Mouse (Mus musculus) gonadal fat pad, adult 2 months (tissue): ENCODE measurements around the gene Dcun1d1. TPM values are rescaled to one million over a fixed set of nuclear protein-coding genes. Genes with fewer than 3 reads are reported as not detected.

Experiments used
- DNase-seq: peaks from one replicate; pipeline ENCODE4 v3.0.0-alpha.2; 2012; ENCODE audit warnings: low read depth
- polyA plus RNA-seq: library from polyadenylated mRNA; depleted of rRNA; stranded (reverse); fragments of >200 nt; gene quantifications from 2 replicates; pipeline ENCODE4 v1.2.3, GENCODE M21; 2012; rRNA removed

Gene Dcun1d1
- 5.8 and 7.4 TPM in 2 replicates for polyA plus RNA-seq

DNA sequence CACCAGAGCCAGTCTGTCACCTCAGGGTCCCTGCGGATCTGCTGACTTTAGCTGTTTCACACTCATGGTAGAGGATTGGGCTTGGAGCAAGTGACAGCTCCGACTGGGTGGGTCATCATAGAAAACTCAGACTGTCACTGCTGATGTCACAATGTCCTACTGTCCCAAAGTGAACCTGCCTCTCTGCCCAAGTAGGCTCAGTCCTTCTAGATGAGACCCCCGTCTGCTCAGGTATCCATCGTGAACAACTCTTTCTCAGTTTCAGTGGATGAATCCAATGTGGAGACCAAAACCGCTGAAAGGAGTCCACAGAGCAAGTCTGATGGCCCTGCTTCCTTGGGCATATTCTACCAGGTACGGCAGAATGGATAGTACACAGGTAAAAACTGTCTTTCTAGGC is at the start of gene Dcun1d1:
Dcun1d1 (minus strand) TSS at position 101 of the 400 bp plus-strand sequence.
- DNase-seq, result no peak

DNA sequence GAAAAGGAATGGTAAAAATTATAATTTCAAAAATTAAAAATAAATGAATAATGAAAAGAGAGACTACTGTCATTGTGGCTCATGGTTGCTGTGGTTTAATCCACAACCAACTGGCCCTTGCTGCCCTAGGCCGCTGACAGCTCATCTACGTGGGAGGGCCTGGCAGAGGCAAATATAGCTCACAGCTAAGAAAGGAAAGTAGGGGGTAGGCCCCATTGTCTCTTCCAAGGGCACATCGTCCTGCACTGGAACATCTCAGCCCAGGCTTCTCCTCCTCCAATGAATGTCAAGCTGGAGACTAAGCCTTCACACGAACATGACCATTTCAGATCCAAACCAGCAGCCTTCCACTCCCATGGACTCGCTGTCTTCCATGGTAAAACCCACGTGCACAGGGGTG is 49.0 kb upstream of the Dcun1d1 start:
- no peak for DNase-seq

GRCm38 (mm10) chr3:35973551-35973950 is 36.3 kb upstream of the Dcun1d1 start:
- no peak for DNase-seq

DNA sequence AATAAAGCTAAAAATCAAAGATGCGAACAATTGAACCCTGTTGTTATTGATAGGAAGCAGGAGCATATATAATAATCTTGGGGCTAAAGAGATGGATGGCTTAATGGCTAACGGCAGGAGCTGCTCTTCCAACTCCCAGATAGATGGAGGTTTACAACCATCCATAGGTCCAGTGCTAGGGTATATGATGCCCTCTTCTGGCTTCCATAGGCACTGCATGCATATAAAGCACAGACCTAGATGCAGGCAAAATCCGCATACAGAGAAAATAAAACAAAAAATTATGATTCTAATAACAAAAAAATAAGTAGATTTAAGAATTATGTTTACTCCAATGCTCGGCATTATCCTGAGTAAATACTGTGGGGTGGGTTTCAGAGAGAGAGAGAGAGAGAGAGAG is 35.7 kb upstream of the Dcun1d1 start:
- DNase-seq, result no peak

DNA sequence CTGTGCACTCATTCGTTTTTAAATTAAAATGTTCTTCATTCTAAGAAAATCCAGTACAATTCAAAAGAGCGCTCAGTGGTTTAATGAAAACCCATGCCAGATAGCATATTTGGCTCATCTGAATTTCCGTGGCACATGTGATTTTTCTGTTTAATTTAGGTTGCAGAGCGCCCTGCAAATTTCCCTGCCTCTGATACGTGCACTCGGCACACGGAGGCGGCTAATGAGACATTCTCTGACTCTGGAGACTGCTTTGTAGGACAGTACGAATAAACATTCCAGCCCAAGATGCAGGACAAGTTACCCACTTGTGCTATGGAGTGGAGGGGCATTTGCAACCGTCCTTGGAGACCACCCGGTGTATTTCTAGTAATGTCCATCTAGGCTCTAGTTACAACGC is 33.9 kb upstream of the Dcun1d1 start:
- no peak for DNase-seq

DNA sequence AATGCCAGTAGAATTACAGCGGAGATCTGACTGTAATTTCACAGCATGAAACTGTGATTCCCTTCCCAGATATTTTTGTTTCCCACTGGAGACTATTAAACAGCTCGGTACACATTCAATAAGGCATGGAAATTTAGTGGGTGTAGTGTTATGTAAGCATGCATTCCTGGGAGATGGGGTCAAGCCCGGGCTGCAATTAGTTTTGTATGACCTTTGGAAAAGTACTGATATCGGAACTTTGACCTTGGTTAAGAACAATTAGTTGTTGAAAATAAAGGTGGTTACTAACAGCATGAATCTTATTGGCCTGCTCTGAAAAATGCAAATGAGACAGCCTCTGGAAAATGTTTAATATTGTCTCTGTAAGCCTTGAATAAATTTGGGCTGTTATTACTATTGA is 33.2 kb upstream of the Dcun1d1 start:
- no peak for DNase-seq

- DNase-seq, result no peak
Observed at GRCm38 (mm10) chr3:35967366-35967921, 30.2 kb upstream of the Dcun1d1 start.

- no peak for DNase-seq
Observed at GRCm38 (mm10) chr3:35966493-35966892, 29.2 kb upstream of the Dcun1d1 start.

- no peak for DNase-seq
Observed at GRCm38 (mm10) chr3:35964928-35965327, 27.7 kb upstream of the Dcun1d1 start.

DNA sequence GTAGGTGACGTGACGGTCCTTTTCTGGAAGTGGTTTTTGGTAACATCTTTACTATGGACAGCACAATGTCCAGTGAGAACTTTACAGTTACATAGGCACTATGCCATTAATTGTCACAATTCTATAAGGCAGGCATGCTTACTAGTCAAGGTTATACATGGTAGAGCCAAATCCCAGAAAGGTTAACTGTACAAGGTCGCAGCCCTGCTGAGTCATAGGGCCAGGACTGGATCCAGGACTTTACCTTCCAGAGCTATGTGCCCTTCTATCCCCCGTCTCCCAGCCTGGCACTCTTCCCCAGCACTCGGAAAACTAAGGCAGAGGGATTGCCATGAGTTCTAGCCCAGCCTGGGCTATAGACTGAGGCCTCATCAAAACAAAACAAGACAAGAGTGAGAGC is 26.7 kb upstream of the Dcun1d1 start:
- no peak for DNase-seq

DNA sequence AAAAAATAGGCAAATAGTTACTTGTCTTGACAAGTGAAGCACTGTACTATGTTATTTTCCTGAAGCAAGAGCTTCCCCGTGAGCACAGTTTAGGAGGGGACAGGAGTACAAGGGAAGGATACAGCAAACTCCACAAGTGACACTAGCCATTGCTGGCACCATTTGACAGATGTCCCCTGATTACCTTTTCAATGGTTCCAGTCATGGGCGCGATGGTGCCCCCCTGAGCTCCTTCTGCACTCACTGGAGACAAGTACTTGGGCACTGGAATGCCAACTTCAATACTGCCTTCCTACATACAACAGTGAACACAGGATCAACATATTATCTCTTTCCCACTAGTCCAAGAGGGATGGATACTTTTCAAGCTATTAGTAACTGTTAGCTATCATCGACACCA is 26.2 kb upstream of the Dcun1d1 start:
- DNase-seq, result no peak

DNA sequence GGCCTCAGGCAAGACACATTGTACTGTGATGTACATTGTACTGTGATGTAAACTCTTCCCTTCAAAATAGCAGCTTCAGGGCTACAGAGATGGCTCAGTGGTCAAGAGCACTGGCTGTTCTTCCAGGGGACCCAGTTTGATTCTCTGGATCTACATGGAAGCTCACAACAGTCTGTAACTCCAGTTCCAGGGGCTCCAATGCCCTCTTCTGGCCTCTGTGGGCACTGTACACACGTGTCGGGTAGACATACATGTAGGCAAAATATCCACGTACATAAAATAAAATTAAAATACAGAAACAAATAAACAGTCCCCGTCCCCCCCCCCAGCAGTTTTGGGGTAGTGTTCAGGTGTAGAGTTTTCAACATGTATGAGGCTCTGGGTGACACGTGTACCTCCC is 25.7 kb upstream of the Dcun1d1 start:
- no peak for DNase-seq

- no peak for DNase-seq
Observed at GRCm38 (mm10) chr3:35957230-35957629, 20.0 kb upstream of the Dcun1d1 start.

DNA sequence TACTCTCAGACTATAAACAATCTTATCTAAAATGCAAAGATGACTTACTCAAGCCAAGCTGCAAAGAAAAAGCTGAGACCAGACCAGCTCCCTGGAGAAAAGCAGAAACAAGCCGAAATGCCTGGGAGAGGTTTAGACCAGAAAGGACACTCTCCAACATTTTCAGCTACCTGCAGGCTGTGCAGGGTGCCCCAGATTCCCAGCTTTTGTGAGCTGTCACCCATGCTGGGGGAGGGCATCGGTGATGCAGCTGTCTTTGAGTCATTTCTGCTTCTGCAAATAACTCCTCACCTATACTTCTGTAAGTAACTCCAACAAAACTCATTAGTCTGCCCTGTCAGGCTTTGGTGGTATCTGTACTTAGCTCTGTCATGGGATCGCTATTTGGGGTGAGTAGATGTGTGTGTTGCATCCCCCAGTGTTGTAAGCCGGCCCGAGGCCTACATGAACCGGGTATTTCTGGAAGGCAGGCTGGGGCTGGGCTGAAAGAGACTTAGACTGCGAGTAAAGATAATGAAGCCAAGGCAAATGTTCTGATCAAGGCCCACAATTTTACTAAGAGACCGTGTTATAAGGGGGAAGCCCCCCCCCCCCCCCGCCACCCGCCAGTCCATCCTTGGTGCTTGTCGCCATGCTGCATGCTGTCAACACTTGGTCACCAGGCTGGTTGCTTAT is 17.8 kb upstream of the Dcun1d1 start:
- DNase-seq, result no peak

DNA sequence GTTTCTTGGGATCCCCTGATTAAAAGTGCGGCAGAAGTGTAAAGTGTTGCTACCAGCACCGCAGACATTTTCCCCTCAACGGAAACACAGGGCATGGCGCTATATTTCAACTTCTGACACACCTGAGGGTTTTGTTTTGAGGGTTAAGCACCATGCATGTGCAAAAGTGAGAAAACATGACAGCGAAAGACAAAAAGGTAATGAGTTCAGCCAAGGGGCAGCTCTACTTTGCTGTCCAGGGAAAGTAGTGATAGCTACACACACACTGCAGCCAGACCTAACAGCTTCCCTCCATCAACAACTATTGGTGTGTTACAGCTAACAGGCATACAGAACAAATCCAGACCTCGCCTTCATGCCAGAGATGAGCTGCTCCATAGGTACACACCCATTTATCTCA is 16.6 kb upstream of the Dcun1d1 start:
- no peak for DNase-seq

DNA sequence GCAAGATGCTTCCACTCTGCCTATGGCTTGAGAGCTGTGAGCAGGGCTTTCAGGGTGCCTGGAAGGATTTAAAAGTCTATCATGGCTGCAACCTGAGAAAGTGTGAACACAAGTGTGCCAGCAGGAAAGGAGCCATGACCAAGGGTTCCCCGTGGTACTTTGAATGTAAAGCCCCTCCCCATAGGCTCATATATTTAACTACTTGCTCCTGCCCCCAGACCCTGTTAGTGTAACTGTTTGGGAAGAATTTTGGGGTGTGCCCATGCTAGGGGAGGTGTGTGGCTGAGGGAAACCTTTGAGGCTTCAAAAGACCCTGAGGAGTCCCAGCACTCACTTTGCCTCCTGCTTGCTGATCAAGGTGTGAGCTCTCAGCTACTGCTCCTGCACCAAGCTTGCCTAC is 15.9 kb upstream of the Dcun1d1 start:
- no peak for DNase-seq

- DNase-seq, result no peak
Observed at GRCm38 (mm10) chr3:35948197-35948596, 11.0 kb upstream of the Dcun1d1 start.

- no peak for DNase-seq
Observed at GRCm38 (mm10) chr3:35940520-35941135, 3.4 kb upstream of the Dcun1d1 start.

- no peak for DNase-seq
Observed at GRCm38 (mm10) chr3:35940047-35940446, 2.8 kb upstream of the Dcun1d1 start.

DNA sequence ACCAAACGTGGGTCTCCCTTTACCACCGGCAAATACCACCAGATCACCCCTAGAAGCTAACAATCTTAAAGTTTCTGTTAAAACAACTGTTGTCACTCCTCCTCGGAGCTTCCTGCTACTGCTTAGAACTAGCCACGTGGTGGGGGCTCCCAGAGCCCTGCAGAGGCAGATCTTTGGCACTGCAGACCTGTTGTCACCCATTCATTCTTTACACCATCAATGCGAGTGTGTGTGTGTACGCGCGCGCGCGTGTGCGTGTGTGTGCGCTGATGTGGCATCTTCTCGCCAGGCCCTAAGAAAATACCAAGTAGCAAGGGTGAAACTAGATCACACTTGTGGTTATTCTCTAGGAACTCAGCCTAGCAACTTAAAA is 3.9 kb downstream of the Dcun1d1 start:
- DNase-seq, result no peak

DNA sequence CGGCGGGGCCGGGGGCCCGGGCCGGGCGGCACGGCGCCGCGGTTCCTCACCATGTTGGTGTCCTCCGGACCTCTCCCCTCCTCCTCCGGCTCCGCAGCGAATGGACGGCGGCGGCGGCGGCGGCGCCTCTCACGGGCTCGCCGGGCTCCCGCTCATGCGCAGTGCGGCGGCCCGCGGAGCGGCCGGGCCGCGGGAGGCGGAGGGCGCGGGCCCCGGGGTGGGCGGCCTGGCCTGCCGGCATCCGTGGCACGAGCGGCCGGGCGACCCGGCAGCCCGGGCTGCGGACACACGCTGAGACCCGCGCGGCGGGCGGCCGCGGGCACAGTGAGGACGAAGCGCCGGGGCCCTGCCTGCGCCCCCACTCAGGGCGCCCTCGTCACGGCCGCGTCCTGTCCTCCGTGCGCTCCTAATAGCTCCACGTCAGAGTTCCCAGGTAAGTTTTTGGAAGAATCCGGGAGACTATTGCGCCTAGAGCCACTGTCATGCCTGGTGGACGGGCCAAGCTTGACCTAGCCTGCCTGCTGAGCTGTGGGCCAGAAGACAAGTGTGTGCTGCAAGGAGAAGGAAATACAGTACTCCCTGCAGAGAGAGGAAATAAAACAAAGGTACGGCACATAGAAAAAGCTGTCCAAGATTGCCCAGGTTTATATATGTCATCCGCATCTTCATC is 4.4 kb downstream of the Dcun1d1 start:
- no peak for DNase-seq

DNA sequence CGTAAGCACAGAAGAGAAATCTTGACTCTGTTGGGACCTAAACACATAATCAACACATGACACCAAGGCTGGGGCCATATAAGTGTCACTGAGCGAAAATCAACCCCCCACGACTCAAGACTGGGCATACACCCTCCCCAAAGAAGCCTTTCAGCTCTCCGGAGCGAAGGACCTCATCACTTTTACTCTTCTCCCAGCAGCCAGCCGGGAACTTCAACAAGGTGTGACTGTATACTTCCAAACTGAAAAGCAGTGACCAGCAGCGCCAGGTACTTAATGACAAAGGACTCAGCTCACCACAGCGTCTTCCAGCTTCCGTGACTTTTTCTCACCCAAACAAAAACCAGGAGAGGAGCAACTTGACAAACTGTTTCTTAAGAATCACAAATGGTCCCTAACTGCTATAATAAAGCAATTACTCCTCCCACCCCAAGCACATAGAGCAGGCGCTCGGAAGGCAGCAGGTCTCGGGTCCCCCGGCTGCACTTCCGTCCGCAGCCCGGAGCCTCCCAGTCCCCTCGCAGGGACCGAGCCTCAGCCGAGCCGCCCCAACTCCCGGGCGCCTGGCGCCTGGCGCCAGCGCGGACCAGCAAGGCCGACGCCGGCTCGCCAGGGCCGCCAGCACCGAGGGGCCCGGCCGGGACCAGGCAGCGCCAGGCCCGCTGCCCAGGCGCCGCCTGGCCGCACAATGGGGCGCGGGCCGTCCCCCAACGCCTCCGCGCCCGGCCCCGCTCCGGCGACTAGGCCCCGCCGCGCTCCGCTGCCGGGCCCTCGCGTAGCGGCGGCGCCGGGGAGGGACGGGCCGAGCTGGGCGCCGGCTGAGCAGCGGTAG is 5.1 kb downstream of the Dcun1d1 start:
- no peak for DNase-seq
